ENCODE assay signal across 8 mouse cellular contexts in the genomic region with DNA sequence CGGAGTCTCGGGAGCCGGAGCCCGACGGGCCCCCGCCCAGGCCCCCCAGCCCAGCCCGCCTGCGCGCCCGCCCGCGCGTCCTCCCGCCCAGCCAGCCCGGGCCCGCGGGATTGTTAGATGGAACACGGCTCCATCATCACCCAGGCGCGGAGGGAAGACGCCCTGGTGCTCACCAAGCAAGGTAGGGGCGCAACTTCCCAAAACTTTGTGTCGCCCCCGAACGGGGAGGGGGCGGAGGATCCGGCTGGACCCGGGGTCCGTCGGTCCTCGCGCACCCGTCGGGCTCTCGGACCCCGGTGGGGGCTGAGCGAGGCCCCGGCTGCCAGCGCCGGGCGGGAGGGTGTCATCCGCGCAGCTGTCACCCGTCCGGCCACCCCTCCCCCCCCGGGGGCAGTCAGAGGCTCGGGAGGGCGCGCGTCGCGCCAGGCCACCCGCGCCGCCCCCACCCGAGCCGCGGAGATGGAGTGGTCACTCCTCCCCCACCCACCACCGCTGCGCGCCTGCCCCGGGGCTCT. TPM values are rescaled to one million over a fixed set of nuclear protein-coding genes. Genes with fewer than 3 reads are reported as not detected.
DNase-seq lines count a peak whose midpoint lies in the region; ATAC-seq and TF ChIP-seq lines count a peak whose summit lies in the region.

No protein-coding gene starts in this region.

- H3K4me2 ChIP-seq in lung, postnatal 0 days (replicated peaks; ENCODE audit: low read depth, low read length): peak overlapping the region; percentile 80

- peak; percentile 25 for ATAC-seq in lung, postnatal 0 days
- no peak for ATAC-seq in erythroid progenitor cell, adult 5-6 weeks (replicated peaks; ENCODE audit: low FRiP score, poor library complexity, severe bottlenecking)

- H3K27me3 ChIP-seq in lung, postnatal 0 days (replicated peaks; ENCODE audit: insufficient read depth, low read length): no peaks in the 10 kb centered on the region
- H3K27me3 ChIP-seq in spleen, adult 2 months (ENCODE audit: control insufficient read depth, insufficient read depth, low read length): no peaks in the 10 kb centered on the region

- peak; percentile 69 to 75 for DNase-seq in right cerebral cortex, postnatal 10 days (ENCODE audit: low spot score in 2 of 2)
- no peak for DNase-seq in right cerebral cortex, adult 2 months (ENCODE audit: low spot score in 2 of 2)
- peak; percentile 82 for DNase-seq in cerebellum, postnatal 10 days
- peak; percentile 63 to 69 for DNase-seq in heart, adult 9 months (ENCODE audit: low spot score in 2 of 2)
- DNase-seq in kidney, adult 9 months: peak; percentile 61
- peak; percentile 77 for DNase-seq in lung, postnatal 0 days (ENCODE audit: low spot score)
- peak in 1 of 2 experiments; percentile 51 for DNase-seq in spleen, adult 2 months (ENCODE audit: low read depth in 1 of 2, low spot score in 2 of 2)

- TF ChIP-seq EP300 in lung, postnatal 0 days (IDR thresholded peaks at IDR 0.05): no peak

- no peaks in the 10 kb centered on the region for H3K9me3 ChIP-seq in lung, postnatal 0 days (ENCODE audit: low read length)

- TF ChIP-seq POLR2A in spleen, adult 2 months (IDR thresholded peaks at IDR 0.05; ENCODE audit: low read depth, low read length): no peak

- H3K9ac ChIP-seq in lung, postnatal 0 days (replicated peaks; ENCODE audit: low read depth): peak overlapping the region; percentile 99

- peaks cover 24% of the 10 kb centered on the region for H3K4me1 ChIP-seq in lung, postnatal 0 days (ENCODE audit: insufficient read depth, low read depth, low read length)
- peaks cover 30% of the 10 kb centered on the region; the same call in 1 of the 2 replicates for H3K4me1 ChIP-seq in spleen, adult 2 months (ENCODE audit: control insufficient read depth, insufficient read depth, insufficient read length)

- H3K36me3 ChIP-seq in lung, postnatal 0 days (ENCODE audit: insufficient read depth, low read length): no peaks in the 10 kb centered on the region
- no peaks in the 10 kb centered on the region for H3K36me3 ChIP-seq in spleen, adult 2 months (ENCODE audit: control insufficient read depth, insufficient read depth, low read length)

- under 1% methylated on average over 20 of the region's 62 CpGs for WGBS in lung, postnatal 0 days
- WGBS in spleen, adult 2 months: under 1% methylated on average over 48 of the region's 62 CpGs

- peak overlapping the region; percentile 98 for H3K4me3 ChIP-seq in lung, postnatal 0 days (ENCODE audit: low read depth, low read length)
- peak overlapping the region; percentile 98 for H3K4me3 ChIP-seq in spleen, adult 2 months (ENCODE audit: extremely low read depth, insufficient read depth, insufficient read length)

- peak overlapping the region; percentile 100 for H3K27ac ChIP-seq in lung, postnatal 0 days (ENCODE audit: low read length)
- peak overlapping the region; percentile 84 for H3K27ac ChIP-seq in spleen, adult 2 months (ENCODE audit: insufficient read depth, low read length)

- TF ChIP-seq CTCF in lung, postnatal 0 days (IDR thresholded peaks at IDR 0.05): no peak
- no peak for TF ChIP-seq CTCF in spleen, adult 2 months (IDR thresholded peaks at IDR 0.05; ENCODE audit: extremely low read depth, insufficient read depth, insufficient read length, insufficient replicate concordance)

RNA-seq across cellular contexts. Expression of a gene that starts 0.7 kb away (rescaled TPM):
- polyA plus RNA-seq in lung, postnatal 0 days (2015; fragmentation: Nextera tagmentation; extraction: Ambion mirVana): 63.9 and 67.9 TPM in 2 replicates
- polyA plus RNA-seq in spleen, adult 2 months (2012; rRNA removed): 61.4 and 67.3 TPM in 2 replicates
- total RNA-seq in erythroid progenitor cell, adult 5-6 weeks (2015; ENCODE audit: low replicate concordance): 18.0 and 19.7 TPM in 2 replicates
- total RNA-seq in erythroid progenitor cell, adult 5-6 weeks (2017; ENCODE audit: low replicate concordance): 8.5 and 10.3 TPM in 2 replicates

RNA-seq across cellular contexts. Expression of a gene that starts 21.3 kb away (rescaled TPM):
- 0.13 and 0.15 TPM in 2 replicates for polyA plus RNA-seq in lung, postnatal 0 days (2015; fragmentation: Nextera tagmentation; extraction: Ambion mirVana)
- polyA plus RNA-seq in spleen, adult 2 months (2012; rRNA removed): 0.06 and 0.09 TPM in 2 replicates
- total RNA-seq in erythroid progenitor cell, adult 5-6 weeks (2015; ENCODE audit: low replicate concordance): not detected in 2 replicates
- total RNA-seq in erythroid progenitor cell, adult 5-6 weeks (2017; ENCODE audit: low replicate concordance): not detected in 2 replicates

RNA-seq across cellular contexts. Expression of a gene that starts 51.5 kb away (rescaled TPM):
- polyA plus RNA-seq in lung, postnatal 0 days (2015; fragmentation: Nextera tagmentation; extraction: Ambion mirVana): 39.1 and 42.3 TPM in 2 replicates
- 17.1 and 26.3 TPM in 2 replicates for polyA plus RNA-seq in spleen, adult 2 months (2012; rRNA removed)
- 12.6 and 14.4 TPM in 2 replicates for total RNA-seq in erythroid progenitor cell, adult 5-6 weeks (2015; ENCODE audit: low replicate concordance)
- 4.2 and 6.5 TPM in 2 replicates for total RNA-seq in erythroid progenitor cell, adult 5-6 weeks (2017; ENCODE audit: low replicate concordance)

Comparison
In these comparisons a context has a peak if more than half of its experiments do, and no peak if none do; other contexts are left out.
1. DNase-seq: peak in right cerebral cortex, postnatal 10 days (2 of 2), cerebellum, postnatal 10 days (2 of 2), heart, adult 9 months (2 of 2), kidney, adult 9 months (single experiment) and lung, postnatal 0 days (single experiment); none in right cerebral cortex, adult 2 months (0 of 2).